6 mouse cellular contexts compared by ENCODE assay signal in the genomic region with DNA sequence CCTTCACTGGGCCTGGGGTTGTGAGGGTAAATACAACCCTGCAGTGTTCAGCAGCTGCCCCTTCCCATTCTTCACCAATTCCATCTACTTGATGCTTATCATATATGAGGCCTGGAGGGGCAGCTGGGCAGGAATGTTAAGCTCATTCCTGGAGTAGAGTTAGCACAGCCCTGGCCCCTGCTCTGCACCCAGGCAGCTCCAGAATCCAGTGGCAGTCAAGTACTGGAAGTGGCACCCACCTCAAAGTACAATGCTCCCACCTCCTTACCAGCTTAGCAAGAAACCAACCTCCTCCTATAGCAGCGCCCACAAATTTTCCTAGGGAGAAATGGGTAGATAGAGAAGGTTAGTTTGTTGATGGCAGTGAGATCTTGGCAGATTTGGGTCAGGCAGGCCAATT. TPM values are rescaled to one million over a fixed set of nuclear protein-coding genes. Genes with fewer than 3 reads are reported as not detected.
"Had no signal": no experiment of that assay in that cellular context is flagged by ENCODE, and none has a peak within 500 bp of the region (broad histone marks: within the 10 kb centered on the region; RNA-seq: fewer than 3 reads in every experiment).

No protein-coding gene starts in this region.

RNA-seq across cellular contexts. Expression of a gene that starts 0.3 kb away (rescaled TPM):
- polyA plus RNA-seq: neural tube, embryonic 11.5 days; neural tube, embryonic 12.5 days; neural tube, embryonic 13.5 days; neural tube, embryonic 14.5 days; neural tube, embryonic 15.5 days; testis, adult 2 months had no signal

RNA-seq across cellular contexts. Expression of a gene that starts 13.2 kb away (rescaled TPM):
- polyA plus RNA-seq: neural tube, embryonic 14.5 days had no signal
